Mouse (Mus musculus) liver, embryonic 14.5 days (tissue): Measurements from ENCODE around the gene Ccdc115. TPM values are rescaled to one million over a fixed set of nuclear protein-coding genes. Genes with fewer than 3 reads are reported as not detected.

Experiments
- ATAC-seq: fragments of 200-750 bp; cut with Nextera tagmentation; 2 replicates; pipeline ENCODE4 v1.8.0; 2017; ENCODE audit warnings: moderate number of reproducible peaks, mild to moderate bottlenecking, moderate library complexity; ENCODE audit not compliant: insufficient read depth
- DNase-seq, 3 experiments: peaks; one replicate each; pipeline ENCODE4 v3.0.0-alpha.2; 2012 to 2013; ENCODE audit warnings: low read depth in 3 of 3, low spot score in 3 of 3
- H3K27ac ChIP-seq: fragments of 300-500 bp; sonication (generic); 2 replicates; pipeline ENCODE4 v1.5.1; 2014; ENCODE audit warnings: moderate library complexity, mild to moderate bottlenecking, control low read depth, inconsistent platforms
- H3K27me3 ChIP-seq: fragments of 300-500 bp; sonication (generic); 2 replicates; pipeline ENCODE4 v1.6.1; 2014; ENCODE audit warnings: mild to moderate bottlenecking, low read length, moderate library complexity; ENCODE audit not compliant: control insufficient read depth, insufficient read depth
- H3K36me3 ChIP-seq: fragments of 300-500 bp; sonication (generic); replicated peaks from 2 replicates; pipeline ENCODE4 v1.6.1; 2014; ENCODE audit warnings: low read depth; ENCODE audit not compliant: control insufficient read depth, insufficient read depth
- H3K4me1 ChIP-seq, 2 experiments: fragments of 200-500 bp in 1 of 2; fragments of 300-500 bp in 1 of 2; sonication (generic) in 1 of 2; replicated peaks; 2 replicates each; pipeline ENCODE4 v1.6.1; 2012 to 2014; ENCODE audit warnings: antibody characterized with exemption in 1 of 2, inconsistent platforms in 1 of 2, low read length in 1 of 2; ENCODE audit not compliant: control insufficient read depth in 2 of 2, insufficient read depth in 2 of 2
- H3K4me2 ChIP-seq: fragments of 300-500 bp; sonication (generic); 2 replicates; pipeline ENCODE4 v1.6.1; 2014; ENCODE audit warnings: low read depth, mild to moderate bottlenecking, control low read depth, moderate library complexity
- H3K4me3 ChIP-seq, 2 experiments: fragments of 200-500 bp in 1 of 2; fragments of 300-500 bp in 1 of 2; sonication (generic) in 1 of 2; 2 replicates each; pipeline ENCODE4 v1.5.1; 2012 to 2014; ENCODE audit warnings: low read depth in 2 of 2, low read length in 2 of 2, mild to moderate bottlenecking in 2 of 2, control low read depth in 1 of 2, inconsistent platforms in 1 of 2, moderate library complexity in 1 of 2; ENCODE audit not compliant: insufficient read depth in 1 of 2
- H3K9ac ChIP-seq: fragments of 300-500 bp; sonication (generic); replicated peaks from 2 replicates; pipeline ENCODE4 v1.6.1; 2014; ENCODE audit warnings: mild to moderate bottlenecking, control low read depth, moderate library complexity
- H3K9me3 ChIP-seq: fragments of 300-500 bp; sonication (generic); 2 replicates; pipeline ENCODE4 v1.6.1; 2016; ENCODE audit warnings: low read length, mixed read lengths; ENCODE audit not compliant: control insufficient read depth
- CTCF ChIP-seq: IDR thresholded peaks from 2 replicates; pipeline ENCODE4 v1.5.1; 2016; ENCODE audit warnings: antibody characterized with exemption, low read depth, control low read depth
- EP300 ChIP-seq: IDR thresholded peaks from 2 replicates; pipeline ENCODE4 v1.6.1; 2016; ENCODE audit warnings: antibody characterized with exemption, low read depth
- WGBS: fragments of 180-500 bp; shearing (Covaris S2); extraction: QIAGEN DNeasy Blood & Tissue Kit; methylation state at CpG from one replicate; pipeline ENCODE4 v1.1.7; 2014; ENCODE audit not compliant: insufficient replicate concordance; 5-methylcytosine and 5-hydroxymethylcytosine counted together
- polyA plus RNA-seq, 2 experiments: library from polyadenylated mRNA; depleted of rRNA in 1 of 2; stranded (reverse) in 1 of 2; unstranded in 1 of 2; fragments of >200 nt; fragmentation: Nextera tagmentation in 1 of 2; extraction: Ambion mirVana in 1 of 2; gene quantifications; 2 replicates each; pipeline versions ENCODE4 v1.2.1 to v1.2.3; 2012 to 2014

The Ccdc115 gene
- polyA plus RNA-seq, 2 experiments = 21.3 to 21.6 TPM

DNA sequence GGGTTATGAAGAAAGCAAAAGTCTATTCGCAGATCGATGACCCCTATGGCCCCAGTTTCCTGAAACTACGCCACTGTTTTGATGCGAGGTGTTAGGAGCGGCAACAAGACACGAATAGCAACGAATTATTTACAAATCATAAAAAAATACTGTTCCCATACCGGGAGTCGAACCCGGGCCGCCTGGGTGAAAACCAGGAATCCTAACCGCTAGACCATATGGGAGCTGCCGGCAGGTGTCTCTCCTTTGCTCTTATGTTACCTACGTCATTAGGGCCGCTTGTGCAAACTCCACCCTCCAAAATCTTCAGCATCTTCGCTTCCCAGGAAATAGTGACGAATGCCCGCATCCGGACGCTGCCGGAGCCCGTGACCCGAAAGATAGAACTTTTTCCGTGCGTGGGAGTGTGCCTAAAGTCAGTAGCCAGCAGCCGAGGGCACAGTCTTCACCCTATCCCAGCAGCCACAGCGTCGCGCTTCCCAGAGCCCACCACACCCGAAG is 4.8 kb downstream of the Ccdc115 start:
- Histone ChIP-seq H3K36me3 (no peaks in the 10 kb centered on the region), H3K27me3 (no peaks in the 10 kb centered on the region), H3K4me3 (peak overlapping the region; percentile 75 to 94), H3K4me2 (peak overlapping the region; percentile 87), H3K9ac (peak overlapping the region; percentile 71), H3K9me3 (peaks cover 7% of the 10 kb centered on the region), H3K4me1 (peaks cover 3 to 7% of the 10 kb centered on the region in 2 experiments), H3K27ac (no peak overlapping the region)
- no peak for TF ChIP-seq CTCF
- TF ChIP-seq EP300 = no peak
- WGBS = under 1% methylated on average over 30 of the region's 30 CpGs
- ATAC-seq (peak; percentile 27), DNase-seq (peak; percentile 73 to 79 (median 79))

DNA sequence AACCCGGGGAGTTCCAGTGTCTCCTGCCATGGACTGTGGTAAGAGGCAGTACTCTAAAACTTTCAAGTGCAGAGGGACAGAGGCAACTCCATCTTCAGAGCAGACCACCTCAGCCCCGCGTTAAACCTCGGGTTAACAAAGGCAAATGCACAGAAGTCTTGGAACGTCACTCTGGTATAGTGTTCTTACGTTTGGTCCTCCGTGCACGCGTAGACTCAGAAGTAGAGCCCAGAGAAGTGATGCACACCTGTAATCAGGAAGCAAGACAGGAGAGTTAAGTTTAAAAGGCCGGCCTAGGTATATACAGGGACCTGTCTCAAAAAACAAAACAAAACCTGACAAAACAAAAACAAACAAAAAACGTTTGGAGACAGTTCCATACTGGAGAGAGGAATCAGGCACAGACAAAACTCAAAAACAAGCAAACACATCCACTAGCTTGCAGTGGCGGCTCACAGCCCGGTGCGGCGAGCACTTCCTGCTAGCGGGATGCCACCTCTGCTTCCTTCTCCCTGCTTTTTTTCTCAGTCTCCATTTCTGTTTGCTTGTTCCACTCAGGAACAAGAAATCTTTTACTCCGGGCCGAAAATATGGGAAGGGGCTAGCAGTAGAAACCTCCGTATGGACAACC is 5.5 kb downstream of the Ccdc115 start:
- Histone ChIP-seq H3K9me3 (peaks cover 7% of the 10 kb centered on the region), H3K9ac (peak overlapping the region; percentile 71), H3K4me1 (peaks cover 3 to 7% of the 10 kb centered on the region in 2 experiments), H3K4me3 (peak overlapping the region; percentile 75 to 94), H3K27me3 (no peaks in the 10 kb centered on the region), H3K4me2 (peak overlapping the region; percentile 87), H3K27ac (no peak overlapping the region), H3K36me3 (no peaks in the 10 kb centered on the region)
- TF ChIP-seq CTCF = no peak
- no peak for TF ChIP-seq EP300
- ATAC-seq (peak; percentile 16; the same call in 1 of the 2 replicates), DNase-seq (no peak)
- WGBS = 12% methylated on average over 19 of the region's 19 CpGs

DNA sequence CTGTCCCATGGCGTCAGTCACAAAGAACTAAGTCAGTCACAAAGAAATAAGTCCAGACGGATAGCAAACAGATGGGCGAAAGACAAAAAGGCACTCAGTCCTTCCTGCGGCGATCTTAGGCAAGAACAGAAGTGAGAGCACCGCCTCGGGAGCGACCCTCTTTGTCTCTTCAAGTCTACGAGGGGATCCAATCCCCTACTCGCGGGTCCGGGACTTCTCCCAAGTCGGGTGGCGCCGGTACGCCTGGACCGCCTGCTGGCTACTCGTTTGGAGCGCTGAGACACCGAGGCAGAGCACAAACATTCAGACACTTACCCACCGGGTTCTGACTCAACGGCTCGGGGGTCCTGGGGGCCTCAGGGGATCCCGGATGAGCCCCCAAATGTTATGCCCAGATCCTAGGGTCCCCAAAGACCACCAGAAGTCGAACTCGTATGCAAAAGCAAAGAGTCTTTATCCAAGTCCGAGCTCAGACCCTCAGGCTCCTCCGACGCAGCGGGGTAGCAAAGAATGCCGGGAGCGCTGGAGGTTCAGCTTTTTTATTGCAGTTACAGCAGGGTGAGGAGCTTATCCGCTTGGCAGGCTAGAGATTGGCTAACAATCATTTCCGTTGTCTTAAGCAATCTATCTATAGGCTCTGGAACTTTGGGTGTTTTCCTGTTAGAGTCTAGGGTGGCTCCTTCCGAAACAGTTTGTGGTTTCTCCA is 6.5 kb downstream of the Ccdc115 start:
- H3K9ac ChIP-seq = peak overlapping the region; percentile 38
- TF ChIP-seq EP300 = no peak
- TF ChIP-seq CTCF = no peak

GRCm38 (mm10) chr1:34432411-34432775 is 7.1 kb downstream of the Ccdc115 start:
- Histone ChIP-seq H3K27me3 (no peaks in the 10 kb centered on the region), H3K36me3 (no peaks in the 10 kb centered on the region), H3K4me1 (peaks cover 0 to 4% of the 10 kb centered on the region in 2 experiments; a peak in 1 of 4 replicates), H3K27ac (no peak overlapping the region), H3K4me2 (peak overlapping the region; percentile 87), H3K9ac (no peak overlapping the region), H3K9me3 (peaks cover 7% of the 10 kb centered on the region), H3K4me3 (peak overlapping the region; percentile 54 to 75; a peak in 3 of 4 replicates)
- WGBS = 64% methylated on average over 13 of the region's 13 CpGs
- TF ChIP-seq EP300 = no peak
- no peak for TF ChIP-seq CTCF
- no peak for DNase-seq
- no peak for ATAC-seq

More for the DNA sequence above, 6.5 kb downstream of the Ccdc115 start:
- peaks cover 0 to 4% of the 10 kb centered on the region in 2 experiments; a peak in 1 of 4 replicates for H3K4me1 ChIP-seq
- H3K4me2 ChIP-seq = peak overlapping the region; percentile 87
- peak in 1 of 3 experiments; percentile 52 for DNase-seq
- H3K9me3 ChIP-seq = peaks cover 7% of the 10 kb centered on the region
- WGBS = 23% methylated on average over 35 of the region's 35 CpGs
- no peaks in the 10 kb centered on the region for H3K27me3 ChIP-seq
- H3K36me3 ChIP-seq = no peaks in the 10 kb centered on the region
- peak overlapping the region; percentile 54 to 75 for H3K4me3 ChIP-seq
- peak; percentile 23; the same call in 1 of the 2 replicates for ATAC-seq
- no peak overlapping the region for H3K27ac ChIP-seq

DNA sequence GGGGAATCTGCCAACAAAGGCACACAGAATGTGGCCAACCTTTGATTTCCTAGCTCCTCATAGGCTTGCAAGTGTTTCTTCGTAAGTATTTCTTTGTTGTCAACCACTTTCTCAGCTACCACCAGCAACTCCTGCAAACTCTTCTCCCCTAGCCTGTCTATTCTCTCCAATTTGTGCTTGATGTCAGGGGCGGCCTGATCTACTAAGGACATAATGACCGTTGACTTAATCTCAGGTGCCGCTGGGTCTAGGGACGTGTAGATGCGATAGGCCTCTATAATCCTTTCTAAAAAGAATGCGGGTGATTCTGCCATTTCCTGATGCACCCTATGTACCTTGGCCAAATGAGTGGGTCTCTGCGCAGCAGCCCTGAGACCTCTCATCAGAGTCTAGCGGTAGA is 8.0 kb downstream of the Ccdc115 start:
- Histone ChIP-seq H3K36me3 (no peaks in the 10 kb centered on the region), H3K27ac (no peak overlapping the region), H3K4me2 (no peak overlapping the region), H3K9me3 (peaks cover 7% of the 10 kb centered on the region), H3K4me1 (peaks cover 0 to 4% of the 10 kb centered on the region in 2 experiments; a peak in 1 of 4 replicates), H3K4me3 (no peak overlapping the region), H3K27me3 (no peaks in the 10 kb centered on the region), H3K9ac (no peak overlapping the region)
- WGBS = 83% methylated on average over 9 of the region's 9 CpGs
- TF ChIP-seq CTCF (no peak), EP300 (no peak)
- ATAC-seq (no peak), DNase-seq (no peak)
